Mouse (Mus musculus): ENCODE results near the gene Nktr.

DNA sequence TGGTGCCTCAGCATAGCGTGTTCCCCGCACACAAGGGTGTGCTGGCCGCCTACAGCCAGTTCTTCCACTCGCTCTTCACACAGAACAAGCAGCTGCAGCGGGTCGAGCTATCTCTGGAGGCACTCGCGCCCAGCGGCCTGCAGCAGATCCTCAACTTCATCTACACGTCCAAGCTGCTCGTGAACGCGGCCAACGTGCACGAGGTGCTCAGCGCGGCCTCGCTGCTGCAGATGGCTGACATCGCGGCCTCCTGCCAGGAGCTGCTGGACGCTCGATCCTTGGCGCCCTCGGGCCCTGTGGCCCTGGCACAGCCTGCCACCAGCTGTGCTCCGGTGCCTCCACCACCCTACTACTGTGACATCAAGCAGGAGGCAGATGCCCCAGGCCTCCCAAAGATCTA is 43.8 kb downstream of the Nktr start:
- TF ChIP-seq CTCF (IDR thresholded peaks at IDR 0.05; ENCODE audit: extremely low read depth, insufficient read depth, insufficient read length, insufficient replicate concordance) (no peak), POLR2A (IDR thresholded peaks at IDR 0.05; ENCODE audit: low read depth, low read length) (no peak)
